Mouse (Mus musculus) olfactory bulb, adult 2 months (tissue): ENCODE measurements at regions not wholly inside any gene's neighbourhood (a gene's known extent, or its start where the extent isn't known, plus 50 kb on each side); places are given as distances from the start of the nearest gene placed in this dataset.

ENCODE experiments used
- CTCF ChIP-seq: fragments of 200-500 bp; IDR thresholded peaks from 2 replicates; pipeline ENCODE4 v1.5.1; 2012; ENCODE audit warnings: low read depth, mild to moderate bottlenecking, low read length, moderate library complexity; ENCODE audit not compliant: insufficient read depth
- POLR2A ChIP-seq: fragments of 200-500 bp; IDR thresholded peaks from 2 replicates; pipeline ENCODE4 v1.6.1; 2012; ENCODE audit warnings: mild to moderate bottlenecking, low read depth, low read length, moderate library complexity; ENCODE audit not compliant: insufficient read depth

- no peak for TF ChIP-seq POLR2A
- TF ChIP-seq CTCF = no peak
Observed at GRCm38 (mm10) chr1:183806864-183807730, 206.0 kb upstream of the Dusp10 start.
